Mouse (Mus musculus) hindbrain, embryonic 14.5 days (tissue): ENCODE measurements around the gene Tbc1d12. TPM values are rescaled to one million over a fixed set of nuclear protein-coding genes. Genes with fewer than 3 reads are reported as not detected.

Experiments
- ATAC-seq: fragments of 200-750 bp; cut with Nextera tagmentation; 2 replicates; pipeline ENCODE4 v1.8.0; 2017; ENCODE audit warnings: moderate number of reproducible peaks, mild to moderate bottlenecking, moderate TSS enrichment, moderate library complexity; ENCODE audit not compliant: low FRiP score
- DNase-seq: peaks from one replicate; pipeline ENCODE4 v3.0.0-alpha.2; 2015; ENCODE audit warnings: low spot score
- H3K27ac ChIP-seq: fragments of 300-500 bp; sonication (generic); 2 replicates; pipeline ENCODE4 v1.5.1; 2014; ENCODE audit warnings: mild to moderate bottlenecking, moderate library complexity
- H3K27me3 ChIP-seq: fragments of 300-500 bp; sonication (generic); 2 replicates; pipeline ENCODE4 v1.6.1; 2014; ENCODE audit warnings: mild to moderate bottlenecking, low read length, mixed read lengths; ENCODE audit not compliant: control insufficient read depth, insufficient read depth
- H3K36me3 ChIP-seq: fragments of 300-500 bp; sonication (generic); replicated peaks from 2 replicates; pipeline ENCODE4 v1.6.1; 2014; ENCODE audit not compliant: control insufficient read depth, insufficient read depth
- H3K4me1 ChIP-seq: fragments of 300-500 bp; sonication (generic); replicated peaks from 2 replicates; pipeline ENCODE4 v1.6.1; 2014; ENCODE audit warnings: antibody characterized with exemption, low read length, mixed read lengths; ENCODE audit not compliant: control insufficient read depth, insufficient read depth
- H3K4me2 ChIP-seq: fragments of 300-500 bp; sonication (generic); replicated peaks from 2 replicates; pipeline ENCODE4 v1.6.1; 2014; ENCODE audit warnings: mild to moderate bottlenecking, moderate library complexity
- H3K4me3 ChIP-seq: fragments of 300-500 bp; sonication (generic); replicated peaks from 2 replicates; pipeline ENCODE4 v1.5.1; 2014; ENCODE audit warnings: mild to moderate bottlenecking, low read length
- H3K9ac ChIP-seq: fragments of 300-500 bp; sonication (generic); 2 replicates; pipeline ENCODE4 v1.6.1; 2014
- H3K9me3 ChIP-seq: fragments of 300-500 bp; sonication (generic); 2 replicates; pipeline ENCODE4 v1.6.1; 2016; ENCODE audit warnings: low read length; ENCODE audit not compliant: control insufficient read depth
- WGBS: fragments of 180-500 bp; shearing (Covaris S2); extraction: QIAGEN DNeasy Blood & Tissue Kit; methylation state at CpG from one replicate; pipeline ENCODE4 v1.1.7; 2014; 5-methylcytosine and 5-hydroxymethylcytosine counted together
- polyA plus RNA-seq: library from polyadenylated mRNA; unstranded; fragments of >200 nt; fragmentation: Nextera tagmentation; extraction: Ambion mirVana; gene quantifications from 2 replicates; pipeline ENCODE4 v1.2.1, GENCODE M21; 2014

Gene Tbc1d12
- polyA plus RNA-seq = 8.8 and 9.5 TPM in 2 replicates

- H3K9me3 ChIP-seq = no peaks in the 10 kb centered on the region
- DNase-seq = peak; percentile 91
- peak within 1 kb of the TSS; percentile 96 for H3K4me3 ChIP-seq
- no peaks in the 10 kb centered on the region for H3K36me3 ChIP-seq
- peak within 1 kb of the TSS; percentile 41 for H3K4me2 ChIP-seq
- no peaks in the 10 kb centered on the region for H3K27me3 ChIP-seq
- H3K4me1 ChIP-seq = peaks cover 16% of the 10 kb centered on the region
- H3K27ac ChIP-seq = peak within 1 kb of the TSS; percentile 95
- peak; percentile 92 for ATAC-seq
- WGBS = under 1% methylated on average over 77 of the region's 101 CpGs
- peak within 1 kb of the TSS; percentile 90 for H3K9ac ChIP-seq
Observed at GRCm38 (mm10) chr19:38836438-38837170, at the start of gene Tbc1d12. TSS of gene Tbc1d12 (plus strand) at chr19:38836579.

GRCm38 (mm10) chr19:38787756-38788155 lies 48.6 kb upstream of the Tbc1d12 start:
- ATAC-seq = no peak
- no peak for DNase-seq
- no peaks in the 10 kb centered on the region for H3K9me3 ChIP-seq
- no peak overlapping the region for H3K4me2 ChIP-seq
- no peak overlapping the region for H3K4me3 ChIP-seq
- WGBS = 95% methylated on average over 6 of the region's 6 CpGs
- H3K4me1 ChIP-seq = no peaks in the 10 kb centered on the region
- H3K27ac ChIP-seq = no peak overlapping the region
- peaks cover 53% of the 10 kb centered on the region for H3K36me3 ChIP-seq
- H3K9ac ChIP-seq = no peak overlapping the region
- H3K27me3 ChIP-seq = no peaks in the 10 kb centered on the region

GRCm38 (mm10) chr19:38793563-38794045 lies 42.8 kb upstream of the Tbc1d12 start:
- Histone ChIP-seq H3K27me3 (no peaks in the 10 kb centered on the region), H3K36me3 (peaks cover 99% of the 10 kb centered on the region), H3K9ac (no peak overlapping the region), H3K4me1 (no peaks in the 10 kb centered on the region), H3K4me2 (no peak overlapping the region), H3K27ac (no peak overlapping the region), H3K4me3 (no peak overlapping the region), H3K9me3 (no peaks in the 10 kb centered on the region)
- ATAC-seq = no peak
- 96% methylated on average over 7 of the region's 7 CpGs for WGBS
- no peak for DNase-seq

- WGBS = 82% methylated on average over 5 of the region's 5 CpGs
- no peak overlapping the region for H3K9ac ChIP-seq
- no peak overlapping the region for H3K4me3 ChIP-seq
- H3K27ac ChIP-seq = no peak overlapping the region
- no peak overlapping the region for H3K4me2 ChIP-seq
- peaks cover 95% of the 10 kb centered on the region for H3K36me3 ChIP-seq
- DNase-seq (no peak), ATAC-seq (no peak)
- no peaks in the 10 kb centered on the region for H3K27me3 ChIP-seq
- no peaks in the 10 kb centered on the region for H3K9me3 ChIP-seq
- H3K4me1 ChIP-seq = no peaks in the 10 kb centered on the region
Observed at GRCm38 (mm10) chr19:38796546-38796945, 39.8 kb upstream of the Tbc1d12 start.

GRCm38 (mm10) chr19:38798291-38798690 lies 38.1 kb upstream of the Tbc1d12 start:
- no peak overlapping the region for H3K4me3 ChIP-seq
- H3K4me1 ChIP-seq = no peaks in the 10 kb centered on the region
- no peaks in the 10 kb centered on the region for H3K27me3 ChIP-seq
- DNase-seq = no peak
- H3K4me2 ChIP-seq = no peak overlapping the region
- no peak for ATAC-seq
- 93% methylated on average over 1 of the region's 1 CpGs for WGBS
- H3K27ac ChIP-seq = no peak overlapping the region
- H3K36me3 ChIP-seq = peaks cover 95% of the 10 kb centered on the region
- no peak overlapping the region for H3K9ac ChIP-seq
- no peaks in the 10 kb centered on the region for H3K9me3 ChIP-seq

- Histone ChIP-seq H3K36me3 (peaks cover 95% of the 10 kb centered on the region), H3K9ac (no peak overlapping the region), H3K27ac (no peak overlapping the region), H3K27me3 (no peaks in the 10 kb centered on the region), H3K4me3 (no peak overlapping the region), H3K4me2 (no peak overlapping the region), H3K9me3 (no peaks in the 10 kb centered on the region), H3K4me1 (no peaks in the 10 kb centered on the region)
- no peak for ATAC-seq
- WGBS = 94% methylated on average over 6 of the region's 6 CpGs
- DNase-seq = no peak
Observed at GRCm38 (mm10) chr19:38798801-38799200, 37.6 kb upstream of the Tbc1d12 start.

- peak overlapping the region; percentile 73 for H3K4me2 ChIP-seq
- H3K36me3 ChIP-seq = peaks cover 30% of the 10 kb centered on the region
- 43% methylated on average over 8 of the region's 8 CpGs for WGBS
- no peak overlapping the region for H3K27ac ChIP-seq
- H3K27me3 ChIP-seq = no peaks in the 10 kb centered on the region; the same call in 1 of the 2 replicates
- H3K9me3 ChIP-seq = no peaks in the 10 kb centered on the region
- DNase-seq = no peak
- H3K4me1 ChIP-seq = peaks cover 11% of the 10 kb centered on the region
- peak overlapping the region; percentile 60 for H3K4me3 ChIP-seq
- peak overlapping the region; percentile 69 for H3K9ac ChIP-seq
- ATAC-seq = no peak
Observed at GRCm38 (mm10) chr19:38818191-38818590, 18.2 kb upstream of the Tbc1d12 start.

- peak within 1 kb of the TSS; percentile 73 for H3K4me2 ChIP-seq
- peak; percentile 96 for DNase-seq
- H3K27ac ChIP-seq = peak within 1 kb of the TSS; percentile 55
- under 1% methylated on average over 38 of the region's 38 CpGs for WGBS
- peak within 1 kb of the TSS; percentile 69 for H3K9ac ChIP-seq
- H3K36me3 ChIP-seq = peaks cover 23% of the 10 kb centered on the region
- peak; percentile 97 for ATAC-seq
- peaks cover 11% of the 10 kb centered on the region for H3K4me1 ChIP-seq
- H3K4me3 ChIP-seq = peak within 1 kb of the TSS; percentile 60
- H3K9me3 ChIP-seq = no peaks in the 10 kb centered on the region
- no peaks in the 10 kb centered on the region; the same call in 1 of the 2 replicates for H3K27me3 ChIP-seq
Observed at GRCm38 (mm10) chr19:38818766-38819426, 17.5 kb upstream of the Tbc1d12 start, which contains the start of gene Noc3l. TSS of gene Noc3l (minus strand) at chr19:38819237.

- H3K9me3 ChIP-seq = no peaks in the 10 kb centered on the region
- peaks cover 18% of the 10 kb centered on the region for H3K36me3 ChIP-seq
- peak overlapping the region; percentile 55 for H3K27ac ChIP-seq
- peak; percentile 24 for DNase-seq
- no peaks in the 10 kb centered on the region; the same call in 1 of the 2 replicates for H3K27me3 ChIP-seq
- peak overlapping the region; percentile 73 for H3K4me2 ChIP-seq
- peak overlapping the region; percentile 60 for H3K4me3 ChIP-seq
- 13% methylated on average over 16 of the region's 16 CpGs for WGBS
- ATAC-seq = peak; percentile 81
- peaks cover 11% of the 10 kb centered on the region for H3K4me1 ChIP-seq
- peak overlapping the region; percentile 69 for H3K9ac ChIP-seq
Observed at GRCm38 (mm10) chr19:38819427-38819802, 17.0 kb upstream of the Tbc1d12 start.
